Mouse (Mus musculus): ENCODE measurements around the gene Camk2b.

DNA sequence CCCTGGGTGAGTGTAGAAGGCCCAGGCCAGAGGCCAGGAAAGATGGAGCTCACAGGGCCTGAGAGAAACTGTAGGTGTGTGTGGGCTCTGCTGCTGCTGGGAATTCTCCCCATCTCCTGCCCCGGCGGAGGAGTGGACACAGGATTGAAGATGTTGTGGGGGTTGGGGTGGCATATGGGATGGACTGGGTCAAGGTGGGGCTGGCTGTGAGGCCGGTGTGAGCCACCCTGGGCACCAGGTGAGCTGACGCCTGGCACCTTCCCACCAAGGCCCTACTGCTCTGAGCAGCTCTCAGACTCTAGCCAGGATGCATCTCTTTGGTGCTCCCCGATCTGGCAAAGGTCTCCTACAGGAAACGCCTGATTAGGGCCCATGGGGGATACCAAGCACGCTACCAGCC lies 84.8 kb downstream of the Camk2b start:
- TF ChIP-seq POLR2A (IDR thresholded peaks at IDR 0.05; ENCODE audit: low read depth, low read length) (no peak), CTCF (conservative IDR thresholded peaks at IDR 0.05; ENCODE audit: insufficient read depth, insufficient read length, low read depth, low read length) (no peak)
